Mouse (Mus musculus) forebrain, embryonic 10.5 days (tissue): ENCODE measurements around the gene Lipm. TPM values are rescaled to one million over a fixed set of nuclear protein-coding genes. Genes with fewer than 3 reads are reported as not detected.

ENCODE experiments used
- DNase-seq: peaks from one replicate; pipeline ENCODE4 v3.0.0-alpha.2; 2017; ENCODE audit warnings: low spot score; ENCODE audit errors: extremely low spot score
- H3K27ac ChIP-seq: fragments of 300-500 bp; sonication (generic); 2 replicates; pipeline ENCODE4 v1.5.1; 2016; ENCODE audit warnings: mild to moderate bottlenecking
- H3K27me3 ChIP-seq: fragments of 300-500 bp; sonication (generic); 2 replicates; pipeline ENCODE4 v1.6.1; 2016; ENCODE audit warnings: mild to moderate bottlenecking; ENCODE audit not compliant: poor library complexity, severe bottlenecking
- H3K36me3 ChIP-seq: fragments of 300-500 bp; sonication (generic); replicated peaks from 2 replicates; pipeline ENCODE4 v1.6.1; 2016; ENCODE audit warnings: mild to moderate bottlenecking, moderate library complexity
- H3K4me1 ChIP-seq: fragments of 300-500 bp; sonication (generic); 2 replicates; pipeline ENCODE4 v1.6.1; 2016
- H3K4me3 ChIP-seq: fragments of 300-500 bp; sonication (generic); 2 replicates; pipeline ENCODE4 v1.5.1; 2016; ENCODE audit warnings: mild to moderate bottlenecking, moderate library complexity
- H3K9me3 ChIP-seq: fragments of 300-500 bp; sonication (generic); 2 replicates; pipeline ENCODE4 v1.6.1; 2016; ENCODE audit warnings: mild to moderate bottlenecking, moderate library complexity
- WGBS: fragments of 180-500 bp; shearing (Covaris S2); methylation state at CpG from one replicate; pipeline ENCODE4 v1.1.7; 2016; 5-methylcytosine and 5-hydroxymethylcytosine counted together
- microRNA-seq: library from miRNA; unstranded; fragments of <30 nt; microRNA quantifications from one replicate; pipeline ENCODE4, GENCODE M21; 2017
- polyA plus RNA-seq: library from polyadenylated mRNA; unstranded; fragments of >200 nt; fragmentation: Nextera tagmentation; extraction: Ambion mirVana; gene quantifications from 2 replicates; pipeline ENCODE4 v1.2.1, GENCODE M21; 2016

The Lipm gene
- polyA plus RNA-seq, 1 experiment from 2014 or later, result not detected

DNA sequence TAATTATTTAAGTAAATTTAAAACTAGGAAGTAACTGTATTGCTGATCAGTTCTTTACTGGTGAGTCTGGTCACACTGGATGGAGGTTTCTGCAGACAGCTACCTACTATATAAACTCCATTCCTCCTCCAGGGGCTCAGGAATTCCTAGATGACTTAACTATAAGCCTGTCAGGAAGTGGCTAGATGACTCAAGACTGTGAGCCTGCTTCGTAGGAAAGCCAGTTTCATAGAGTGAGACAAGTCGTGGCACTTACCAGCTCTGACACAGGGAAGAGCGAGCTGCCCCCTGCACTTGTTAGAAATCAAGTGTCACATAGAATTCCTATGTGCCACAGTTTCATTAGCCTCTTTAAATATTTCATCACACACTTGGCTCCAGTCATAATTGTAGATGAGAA lies 70.4 kb downstream of the Lipm start:
- no peak overlapping the region for H3K27ac ChIP-seq
- WGBS, result 77% methylated on average over 3 of the region's 3 CpGs
- no peaks in the 10 kb centered on the region for H3K27me3 ChIP-seq
- H3K9me3 ChIP-seq, result no peaks in the 10 kb centered on the region
- DNase-seq, result no peak
- H3K36me3 ChIP-seq, result no peaks in the 10 kb centered on the region
- H3K4me3 ChIP-seq, result no peak overlapping the region
- H3K4me1 ChIP-seq, result 0 out of 2 replicates have a peak, but pooled peaks cover 4% of the 10 kb centered on the region

Small RNAs within 50 kb of the gene (microRNA-seq; reads per million reads assigned to microRNA genes)
- not detected for gene Gm23334

Other genes starting within 250 kb of the Lipm start
- gene Lipf, start 139.7 kb upstream of the Lipm start, polyA plus RNA-seq, result not detected in 2 replicates
- not detected in 2 replicates for gene Lipk, start 92.6 kb upstream of the Lipm start, polyA plus RNA-seq
- gene Lipn, start 33.6 kb upstream of the Lipm start, polyA plus RNA-seq, result not detected in 2 replicates
- gene Ankrd22, start 65.1 kb downstream of the Lipm start, polyA plus RNA-seq, result 0.05 and 0.14 TPM in 2 replicates
- 3.2 and 3.7 TPM in 2 replicates for gene Stambpl1, start 91.3 kb downstream of the Lipm start, polyA plus RNA-seq
- 6.5 and 8.1 TPM in 2 replicates for gene Acta2, start 154.7 kb downstream of the Lipm start, polyA plus RNA-seq
- gene Fas, start 189.7 kb downstream of the Lipm start, polyA plus RNA-seq, result 0.21 TPM in 1 of 2 replicates, not detected in the other